In the genomic region with DNA sequence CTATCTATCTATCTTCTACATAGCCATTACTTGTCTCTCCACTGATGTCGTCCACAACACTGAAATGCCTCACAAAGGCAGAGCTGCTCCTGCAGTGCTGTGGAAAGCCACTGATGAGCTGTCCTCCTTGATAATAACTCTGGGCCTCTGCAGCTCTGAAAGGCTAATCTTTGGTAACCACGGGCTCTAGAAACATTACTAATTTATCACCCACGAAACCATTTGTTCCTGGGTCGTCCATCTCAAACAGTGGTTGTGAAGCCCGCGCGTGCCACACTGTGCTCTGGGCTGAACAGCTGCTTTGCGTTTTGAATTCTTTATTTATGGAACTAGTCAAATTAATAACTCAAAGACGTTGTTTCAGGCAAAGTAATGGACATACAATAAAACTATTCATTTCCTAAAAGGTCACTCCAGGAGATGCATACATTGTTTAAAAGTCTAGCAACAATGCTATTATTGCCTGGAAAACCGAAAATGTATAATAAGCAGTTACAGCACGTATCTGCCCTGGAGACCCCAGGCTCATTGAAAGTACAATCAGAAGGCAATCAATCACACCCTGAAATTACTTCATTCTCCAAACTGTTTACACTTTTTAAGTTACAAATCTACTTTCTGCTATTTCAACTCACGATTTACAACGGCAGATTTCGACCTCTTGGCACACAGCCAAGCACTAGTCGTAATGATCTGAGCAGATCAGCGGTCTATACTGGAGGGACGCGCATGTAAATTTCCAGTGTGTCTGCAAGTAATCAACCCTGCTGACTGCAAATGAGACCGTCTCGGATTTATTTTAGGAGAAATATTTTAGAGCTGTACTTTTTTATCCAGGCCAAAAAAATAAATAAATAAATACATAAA, we compare ENCODE assay signal across 8 mouse cellular contexts.
A peak's percentile ranks its signal among the peaks of the same experiment; 100 is the strongest.
DNase-seq lines count a peak whose midpoint lies in the region; ATAC-seq and TF ChIP-seq lines count a peak whose summit lies in the region.

No protein-coding gene starts in this region.

- no peaks in the 10 kb centered on the region; the same call in 1 of the 2 replicates for H3K36me3 ChIP-seq in kidney, adult 2 months (ENCODE audit: control insufficient read depth, insufficient read depth, low read length)
- H3K36me3 ChIP-seq in forebrain, embryonic 14.5 days (ENCODE audit: control insufficient read depth, insufficient read depth, low read length) = no peaks in the 10 kb centered on the region
- no peaks in the 10 kb centered on the region for H3K36me3 ChIP-seq in neural tube, embryonic 15.5 days

- no peak overlapping the region for H3K9ac ChIP-seq in forebrain, embryonic 14.5 days (ENCODE audit: low read length)
- H3K9ac ChIP-seq in neural tube, embryonic 15.5 days (replicated peaks) = no peak overlapping the region

- DNase-seq in kidney, adult 2 months = peak; percentile 55
- DNase-seq in kidney, adult 8-10 months = no peak
- DNase-seq in brain, embryonic 14.5 days (ENCODE audit: low read depth) = peak; percentile 90
- DNase-seq in forebrain, embryonic 14.5 days (ENCODE audit: low spot score) = peak; percentile 82
- peak; percentile 56 to 60 for DNase-seq in kidney, postnatal 25 days
- no peak for DNase-seq in B cell, adult 2 months
- DNase-seq in adipocyte (ENCODE audit: low spot score) = no peak

- H3K27ac ChIP-seq in kidney, adult 2 months (ENCODE audit: insufficient read depth, low read depth, low read length) = no peak overlapping the region
- H3K27ac ChIP-seq in forebrain, embryonic 14.5 days (ENCODE audit: low read depth, low read length) = no peak overlapping the region
- no peak overlapping the region for H3K27ac ChIP-seq in neural tube, embryonic 15.5 days (replicated peaks)

- peak overlapping the region; percentile 41 for H3K4me2 ChIP-seq in forebrain, embryonic 14.5 days (ENCODE audit: low read length)
- H3K4me2 ChIP-seq in neural tube, embryonic 15.5 days = peak overlapping the region; percentile 41

- no peak for TF ChIP-seq CTCF in kidney, adult 2 months (conservative IDR thresholded peaks at IDR 0.05; ENCODE audit: insufficient read depth, insufficient read length, low read depth, low read length)
- TF ChIP-seq CTCF in brain, embryonic 14.5 days (IDR thresholded peaks at IDR 0.05; ENCODE audit: borderline replicate concordance, extremely low read depth, insufficient read depth, insufficient read length) = no peak

- no peak for TF ChIP-seq POLR2A in kidney, adult 2 months (IDR thresholded peaks at IDR 0.05; ENCODE audit: low read depth, low read length)
- no peak for TF ChIP-seq POLR2A in brain, embryonic 14.5 days (IDR thresholded peaks at IDR 0.05; ENCODE audit: borderline replicate concordance, extremely low read depth, insufficient read depth, insufficient read length, poor library complexity, severe bottlenecking)

- no peak overlapping the region for H3K4me3 ChIP-seq in kidney, adult 2 months (ENCODE audit: insufficient read depth, low read depth, low read length)
- H3K4me3 ChIP-seq in forebrain, embryonic 14.5 days (ENCODE audit: low read depth, low read length) = peak overlapping the region; percentile 11; the same call in 1 of the 2 replicates
- H3K4me3 ChIP-seq in neural tube, embryonic 15.5 days (replicated peaks) = 0 out of 2 replicates have a peak overlapping the region, but pooled peaks have one; percentile 2

- no peaks in the 10 kb centered on the region for H3K27me3 ChIP-seq in kidney, adult 2 months (replicated peaks; ENCODE audit: control insufficient read depth, insufficient read depth, low read length)
- no peaks in the 10 kb centered on the region for H3K27me3 ChIP-seq in forebrain, embryonic 14.5 days (replicated peaks; ENCODE audit: control insufficient read depth, insufficient read depth, low read length)
- H3K27me3 ChIP-seq in neural tube, embryonic 15.5 days (replicated peaks) = no peaks in the 10 kb centered on the region

- peaks cover 23% of the 10 kb centered on the region for H3K4me1 ChIP-seq in kidney, adult 2 months (ENCODE audit: control insufficient read depth, insufficient read depth, low read length)
- peaks cover 15% of the 10 kb centered on the region for H3K4me1 ChIP-seq in forebrain, embryonic 14.5 days (ENCODE audit: control insufficient read depth, insufficient read depth, low read length)
- H3K4me1 ChIP-seq in neural tube, embryonic 15.5 days = peaks cover 23% of the 10 kb centered on the region

- peak; percentile 79 for ATAC-seq in forebrain, embryonic 14.5 days
- no peak for ATAC-seq in neural tube, embryonic 15.5 days (ENCODE audit: low FRiP score)

- WGBS in kidney, adult 2 months = 39% methylated on average over 20 of the region's 20 CpGs
- 17% methylated on average over 20 of the region's 20 CpGs for WGBS in forebrain, embryonic 14.5 days
- 7% methylated on average over 20 of the region's 20 CpGs for WGBS in neural tube, embryonic 15.5 days

- no peaks in the 10 kb centered on the region for H3K9me3 ChIP-seq in forebrain, embryonic 14.5 days (replicated peaks; ENCODE audit: control insufficient read depth, low read length)
- H3K9me3 ChIP-seq in neural tube, embryonic 15.5 days (replicated peaks) = no peaks in the 10 kb centered on the region

Comparison
In these comparisons a context has a peak if more than half of its experiments do, and no peak if none do; other contexts are left out.
1. DNase-seq: peak in kidney, adult 2 months (single experiment), brain, embryonic 14.5 days (single experiment), forebrain, embryonic 14.5 days (single experiment) and kidney, postnatal 25 days (2 of 2); none in kidney, adult 8-10 months (0 of 2), B cell, adult 2 months (0 of 2) and adipocyte (single experiment).